19 mouse cellular contexts compared by ENCODE assay signal in genomic region chr3:37596519-37596918, GRCm38 (mm10). TPM values are rescaled to one million over a fixed set of nuclear protein-coding genes. Genes with fewer than 3 reads are reported as not detected.
A peak's percentile ranks its signal among the peaks of the same experiment; 100 is the strongest.
DNase-seq lines count a peak whose midpoint lies in the region; ATAC-seq and TF ChIP-seq lines count a peak whose summit lies in the region.
"Had no signal": no experiment of that assay in that cellular context is flagged by ENCODE, and none has a peak within 500 bp of the region (broad histone marks: within the 10 kb centered on the region; RNA-seq: fewer than 3 reads in every experiment).

No protein-coding gene starts in this region.

- peaks cover 10% of the 10 kb centered on the region for H3K4me1 ChIP-seq in E14TG2a.4 (replicated peaks; ENCODE audit: low read depth, low read length)
- no peaks in the 10 kb centered on the region for H3K4me1 ChIP-seq in embryonic facial prominence, embryonic 11.5 days (ENCODE audit: control insufficient read depth, insufficient read depth, low read length)
- no peaks in the 10 kb centered on the region for H3K4me1 ChIP-seq in limb, embryonic 14.5 days (ENCODE audit: control insufficient read depth, insufficient read depth, low read length)

- TF ChIP-seq CTCF in E14TG2a.4 (conservative IDR thresholded peaks at IDR 0.05; ENCODE audit: low read length): no peak

- peak; percentile 23 for DNase-seq in kidney, postnatal 10 days
- no peak for DNase-seq in kidney, postnatal 36 days
- DNase-seq in embryonic facial prominence, embryonic 11.5 days (ENCODE audit: low spot score): peak; percentile 30
- DNase-seq in limb, embryonic 14.5 days (ENCODE audit: low spot score): peak; percentile 43
- DNase-seq in ovary, postnatal 10 days (ENCODE audit: low spot score): no peak
- no peak for DNase-seq in left cerebral cortex, postnatal 4 days
- DNase-seq: cerebellum, adult 8-10 months; gastrocnemius, postnatal 36 days; midbrain, embryonic 14.5 days; thymus, postnatal 25 days had no signal

- TF ChIP-seq POLR2A in limb, embryonic 14.5 days (IDR thresholded peaks at IDR 0.05; ENCODE audit: borderline replicate concordance, extremely low read depth, insufficient read depth, insufficient read length): no peak

- 0 out of 2 replicates have a peak overlapping the region, but pooled peaks have one; percentile 23 for H3K4me3 ChIP-seq in E14TG2a.4 (replicated peaks; ENCODE audit: low read length)
- H3K4me3 ChIP-seq in embryonic facial prominence, embryonic 11.5 days (ENCODE audit: low read depth, low read length): no peak overlapping the region
- no peak overlapping the region for H3K4me3 ChIP-seq in limb, embryonic 14.5 days (replicated peaks; ENCODE audit: low read length)
- H3K4me3 ChIP-seq: heart, embryonic 13.5 days; liver, embryonic 15.5 days; stomach, embryonic 15.5 days had no signal

- WGBS in embryonic facial prominence, embryonic 11.5 days: 47% methylated on average over 6 of the region's 6 CpGs
- 57% methylated on average over 6 of the region's 6 CpGs for WGBS in limb, embryonic 14.5 days

- H3K27ac ChIP-seq in embryonic facial prominence, embryonic 11.5 days (replicated peaks; ENCODE audit: low read depth, low read length): no peak overlapping the region; the same call in 1 of the 2 replicates
- H3K27ac ChIP-seq in limb, embryonic 14.5 days (replicated peaks; ENCODE audit: low read depth, low read length): no peak overlapping the region; the same call in 1 of the 2 replicates
- H3K27ac ChIP-seq: heart, embryonic 13.5 days; kidney, postnatal 0 days; liver, embryonic 15.5 days; macrophage; stomach, embryonic 15.5 days had no signal

- no peak for ATAC-seq in embryonic facial prominence, embryonic 11.5 days (replicated peaks; ENCODE audit: insufficient number of reproducible peaks, low FRiP score, low TSS enrichment, low read depth)
- ATAC-seq in limb, embryonic 14.5 days (ENCODE audit: low FRiP score, low read depth): no peak
- ATAC-seq: CD4-positive, CD25-positive, alpha-beta regulatory T cell, adult 4 months; forebrain, embryonic 16.5 days; intestine, embryonic 16.5 days had no signal

- no peak overlapping the region for H3K9ac ChIP-seq in embryonic facial prominence, embryonic 11.5 days (replicated peaks; ENCODE audit: low read length)
- no peak overlapping the region for H3K9ac ChIP-seq in limb, embryonic 14.5 days (ENCODE audit: low read depth, low read length, severe bottlenecking)
- H3K9ac ChIP-seq: heart, embryonic 13.5 days; liver, embryonic 15.5 days; stomach, embryonic 15.5 days had no signal

- intact Hi-C loops in left cerebral cortex, postnatal 4 days (cut with DNase I): no loop called here

- H3K36me3 ChIP-seq in E14TG2a.4 (ENCODE audit: insufficient read depth, low read length): no peaks in the 10 kb centered on the region
- H3K36me3 ChIP-seq in embryonic facial prominence, embryonic 11.5 days (replicated peaks; ENCODE audit: control insufficient read depth, insufficient read depth, low read depth, low read length): no peaks in the 10 kb centered on the region
- no peaks in the 10 kb centered on the region for H3K36me3 ChIP-seq in limb, embryonic 14.5 days (ENCODE audit: control insufficient read depth, insufficient read depth, low read length)
- H3K36me3 ChIP-seq: heart, embryonic 13.5 days; liver, embryonic 15.5 days; stomach, embryonic 15.5 days had no signal

- H3K27me3 ChIP-seq in E14TG2a.4 (ENCODE audit: insufficient read depth, low read length): no peaks in the 10 kb centered on the region
- no peaks in the 10 kb centered on the region for H3K27me3 ChIP-seq in embryonic facial prominence, embryonic 11.5 days (ENCODE audit: control insufficient read depth, insufficient read depth, low read length)
- no peaks in the 10 kb centered on the region for H3K27me3 ChIP-seq in limb, embryonic 14.5 days (ENCODE audit: control insufficient read depth, insufficient read depth, low read length)
- H3K27me3 ChIP-seq: heart, embryonic 13.5 days; liver, embryonic 15.5 days; stomach, embryonic 15.5 days had no signal

- H3K4me2 ChIP-seq in embryonic facial prominence, embryonic 11.5 days (ENCODE audit: low read depth, low read length): no peak overlapping the region
- H3K4me2 ChIP-seq in limb, embryonic 14.5 days (replicated peaks; ENCODE audit: low read depth, low read length, severe bottlenecking): no peak overlapping the region
- H3K4me2 ChIP-seq: heart, embryonic 13.5 days; liver, embryonic 15.5 days; stomach, embryonic 15.5 days had no signal

- peaks cover 4% of the 10 kb centered on the region for H3K9me3 ChIP-seq in E14TG2a.4 (ENCODE audit: low read length)
- no peaks in the 10 kb centered on the region for H3K9me3 ChIP-seq in embryonic facial prominence, embryonic 11.5 days (replicated peaks; ENCODE audit: control insufficient read depth, low read length)
- H3K9me3 ChIP-seq in limb, embryonic 14.5 days (ENCODE audit: control insufficient read depth, low read length): no peaks in the 10 kb centered on the region
- H3K9me3 ChIP-seq: heart, embryonic 13.5 days; liver, embryonic 15.5 days; stomach, embryonic 15.5 days had no signal

RNA-seq across cellular contexts. Expression of gene Spry1, which starts 43.2 kb away (rescaled TPM):
- 10.2 and 15.1 TPM in 2 replicates for polyA plus RNA-seq in embryonic facial prominence, embryonic 11.5 days (2014; fragmentation: Nextera tagmentation; extraction: Ambion mirVana)
- 57.1 and 74.0 TPM in 2 replicates for polyA plus RNA-seq in limb, embryonic 14.5 days (2012; rRNA removed)
- 23.6 and 23.8 TPM in 2 replicates for polyA plus RNA-seq in limb, embryonic 14.5 days (2014; fragmentation: Nextera tagmentation; extraction: Ambion mirVana)
- total RNA-seq in left cerebral cortex, postnatal 4 days (2021): 10 to 100 TPM; 15.2 to 15.6 TPM

Comparison
In these comparisons a context has a peak if more than half of its experiments do, and no peak if none do; other contexts are left out.
1. DNase-seq: peak in kidney, postnatal 10 days (single experiment), embryonic facial prominence, embryonic 11.5 days (single experiment) and limb, embryonic 14.5 days (single experiment); none in kidney, postnatal 36 days (0 of 2), ovary, postnatal 10 days (single experiment) and left cerebral cortex, postnatal 4 days (single experiment).